Mouse (Mus musculus) lung, embryonic 14.5 days (tissue): Measurements from ENCODE around the gene Fam83c. TPM values are rescaled to one million over a fixed set of nuclear protein-coding genes. Genes with fewer than 3 reads are reported as not detected.

Source experiments
- ATAC-seq: fragments of 200-750 bp; cut with Nextera tagmentation; 2 replicates; pipeline ENCODE4 v1.8.0; 2017; ENCODE audit warnings: mild to moderate bottlenecking, moderate TSS enrichment, moderate library complexity; ENCODE audit not compliant: insufficient read depth
- DNase-seq: peaks from one replicate; pipeline ENCODE4 v3.0.0-alpha.2; 2015
- H3K27ac ChIP-seq: fragments of 300-500 bp; sonication (generic); 2 replicates; pipeline ENCODE4 v1.5.1; 2014; ENCODE audit warnings: low read depth, mild to moderate bottlenecking, moderate library complexity
- H3K27me3 ChIP-seq: fragments of 300-500 bp; sonication (generic); 2 replicates; pipeline ENCODE4 v1.6.1; 2014; ENCODE audit warnings: low read length, control low read depth; ENCODE audit not compliant: insufficient read depth
- H3K36me3 ChIP-seq: fragments of 300-500 bp; sonication (generic); 2 replicates; pipeline ENCODE4 v1.6.1; 2014; ENCODE audit warnings: control low read depth; ENCODE audit not compliant: insufficient read depth
- H3K4me1 ChIP-seq: fragments of 300-500 bp; sonication (generic); 2 replicates; pipeline ENCODE4 v1.6.1; 2014; ENCODE audit warnings: antibody characterized with exemption, control low read depth; ENCODE audit not compliant: insufficient read depth
- H3K4me2 ChIP-seq: fragments of 300-500 bp; sonication (generic); 2 replicates; pipeline ENCODE4 v1.6.1; 2014; ENCODE audit warnings: mild to moderate bottlenecking
- H3K4me3 ChIP-seq: fragments of 300-500 bp; sonication (generic); 2 replicates; pipeline ENCODE4 v1.5.1; 2014; ENCODE audit warnings: low read depth, low read length
- H3K9ac ChIP-seq: fragments of 300-500 bp; sonication (generic); 2 replicates; pipeline ENCODE4 v1.6.1; 2014
- H3K9me3 ChIP-seq: fragments of 300-500 bp; sonication (generic); 2 replicates; pipeline ENCODE4 v1.6.1; 2016; ENCODE audit warnings: low read depth, low read length, control low read depth
- CTCF ChIP-seq: IDR thresholded peaks from 2 replicates; pipeline ENCODE4 v1.5.1; 2016; ENCODE audit warnings: antibody characterized with exemption, low read depth
- WGBS: fragments of 180-500 bp; shearing (Covaris S2); extraction: QIAGEN DNeasy Blood & Tissue Kit; methylation state at CpG from one replicate; pipeline ENCODE4 v1.1.7; 2014; 5-methylcytosine and 5-hydroxymethylcytosine counted together
- polyA plus RNA-seq: library from polyadenylated mRNA; unstranded; fragments of >200 nt; fragmentation: Nextera tagmentation; extraction: Ambion mirVana; gene quantifications from 2 replicates; pipeline ENCODE4 v1.2.1, GENCODE M21; 2014

Gene Fam83c
- polyA plus RNA-seq, 1 experiment from 2014 or later: 0.11 TPM

- no peak overlapping the region for H3K27ac ChIP-seq
- no peak for DNase-seq
- H3K9me3 ChIP-seq: no peaks in the 10 kb centered on the region
- H3K9ac ChIP-seq: no peak overlapping the region
- no peaks in the 10 kb centered on the region for H3K4me1 ChIP-seq
- no peak overlapping the region for H3K4me2 ChIP-seq
- no peak for TF ChIP-seq CTCF
- no peak overlapping the region for H3K4me3 ChIP-seq
- no peak for ATAC-seq
- peaks cover 35% of the 10 kb centered on the region for H3K27me3 ChIP-seq
- no peaks in the 10 kb centered on the region for H3K36me3 ChIP-seq
- WGBS: 60% methylated on average over 6 of the region's 6 CpGs
Observed at GRCm38 (mm10) chr2:155778004-155778403, 56.6 kb downstream of the Fam83c start.

DNA sequence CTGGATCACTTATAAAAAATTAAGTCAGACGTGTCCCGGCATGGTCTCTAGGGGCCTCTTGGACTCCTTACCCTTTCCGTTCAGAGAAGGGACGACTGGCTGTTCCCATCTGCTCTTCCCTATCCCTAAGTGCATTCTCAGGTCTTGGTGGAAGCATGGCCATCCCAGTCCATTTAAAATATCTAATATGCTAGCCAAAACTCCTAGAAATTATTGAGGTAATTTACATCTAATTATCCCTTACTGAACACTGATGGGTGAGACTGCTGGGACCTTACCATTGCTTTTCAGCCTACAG, 57.0 kb downstream of the Fam83c start:
- ATAC-seq: no peak
- Histone ChIP-seq H3K4me3 (no peak overlapping the region), H3K27ac (no peak overlapping the region), H3K4me2 (no peak overlapping the region), H3K27me3 (peaks cover 39% of the 10 kb centered on the region), H3K9me3 (no peaks in the 10 kb centered on the region), H3K4me1 (no peaks in the 10 kb centered on the region), H3K9ac (no peak overlapping the region), H3K36me3 (no peaks in the 10 kb centered on the region)
- WGBS: 75% methylated on average over 4 of the region's 4 CpGs
- no peak for DNase-seq
- TF ChIP-seq CTCF: no peak

Other genes with a start within 250 kb of the Fam83c start
- gene Gss, start 242.0 kb downstream of the Fam83c start, polyA plus RNA-seq: 22.0 TPM in 2 replicates
- gene Myh7b, start 223.6 kb downstream of the Fam83c start, polyA plus RNA-seq: 0.32 and 0.36 TPM in 2 replicates
- gene Trpc4ap, start 142.5 kb downstream of the Fam83c start, polyA plus RNA-seq: 129 and 132 TPM in 2 replicates
- gene Edem2, start 105.4 kb downstream of the Fam83c start, polyA plus RNA-seq: 35.6 and 35.7 TPM in 2 replicates
- not detected in 2 replicates for gene Gm17581, start 99.0 kb downstream of the Fam83c start, polyA plus RNA-seq
- 10.4 and 10.9 TPM in 2 replicates for gene Procr, start 83.7 kb downstream of the Fam83c start, polyA plus RNA-seq
- gene Mmp24, start 59.5 kb downstream of the Fam83c start, polyA plus RNA-seq: not detected in 2 replicates
- gene BC029722, start 15.4 kb downstream of the Fam83c start, polyA plus RNA-seq: 8.9 and 9.2 TPM in 2 replicates
- 179 and 194 TPM in 2 replicates for gene Eif6, start 7.9 kb downstream of the Fam83c start, polyA plus RNA-seq
- 52.0 and 52.9 TPM in 2 replicates for gene Uqcc1, start 95.5 kb upstream of the Fam83c start, polyA plus RNA-seq
- not detected in 2 replicates for gene Gm15557, start 105.9 kb upstream of the Fam83c start, polyA plus RNA-seq
- 0.34 and 0.41 TPM in 2 replicates for gene Gdf5, start 110.5 kb upstream of the Fam83c start, polyA plus RNA-seq
- 23.5 and 24.6 TPM in 2 replicates for gene Cep250, start 121.6 kb upstream of the Fam83c start, polyA plus RNA-seq
- 0.51 and 1.9 TPM in 2 replicates for gene 6430550D23Rik, start 173.1 kb upstream of the Fam83c start, polyA plus RNA-seq
- 219 and 239 TPM in 2 replicates for gene Ergic3, start 173.2 kb upstream of the Fam83c start, polyA plus RNA-seq
- gene Fer1l4, start 218.1 kb upstream of the Fam83c start, polyA plus RNA-seq: not detected in 2 replicates
- gene Spag4, start 230.3 kb upstream of the Fam83c start, polyA plus RNA-seq: 3.2 and 3.9 TPM in 2 replicates